Mouse (Mus musculus): ENCODE results near the gene Per1.
"Not testable (repeated sequence)": the region's sequence is repeated elsewhere in the genome, so short reads cannot be mapped to it uniquely, and the experiment has no call there.

Per1 gene

GRCm38 (mm10) chr11:69080855-69081222 is 14.2 kb upstream of the Per1 start:
- DNase-seq (ENCODE audit: low read depth, low spot score) = no peak

GRCm38 (mm10) chr11:69081613-69082012 is 13.4 kb upstream of the Per1 start:
- DNase-seq (ENCODE audit: low read depth, low spot score) = no peak

GRCm38 (mm10) chr11:69085608-69086007 is 9.4 kb upstream of the Per1 start:
- no peak for DNase-seq (ENCODE audit: low read depth, low spot score)

- no peak for DNase-seq (ENCODE audit: low read depth, low spot score)
Observed at GRCm38 (mm10) chr11:69086390-69086789, 8.6 kb upstream of the Per1 start.

GRCm38 (mm10) chr11:69087082-69087481 is 7.9 kb upstream of the Per1 start:
- no peak for DNase-seq (ENCODE audit: low read depth, low spot score)

GRCm38 (mm10) chr11:69087597-69087996 is 7.4 kb upstream of the Per1 start:
- DNase-seq (ENCODE audit: low read depth, low spot score) = no peak

GRCm38 (mm10) chr11:69088103-69088855 is 6.7 kb upstream of the Per1 start, which contains the start of gene Vamp2:
Vamp2 (plus strand) TSS chr11:69088490.
- DNase-seq (ENCODE audit: low read depth, low spot score) = peak; percentile 79

GRCm38 (mm10) chr11:69088856-69089615 is 6.0 kb upstream of the Per1 start:
- peak; percentile 63 for DNase-seq (ENCODE audit: low read depth, low spot score)

- DNase-seq (ENCODE audit: low read depth, low spot score) = no peak
Observed at GRCm38 (mm10) chr11:69089616-69090290, 5.3 kb upstream of the Per1 start.

- no peak for DNase-seq (ENCODE audit: low read depth, low spot score)
Observed at GRCm38 (mm10) chr11:69090367-69090766, 4.7 kb upstream of the Per1 start.

- DNase-seq (ENCODE audit: low read depth, low spot score) = no peak
Observed at GRCm38 (mm10) chr11:69091566-69092385, 3.2 kb upstream of the Per1 start.

GRCm38 (mm10) chr11:69092386-69092751 is 2.6 kb upstream of the Per1 start:
- DNase-seq (ENCODE audit: low read depth, low spot score) = peak; percentile 77

- DNase-seq (ENCODE audit: low read depth, low spot score) = no peak
Observed at GRCm38 (mm10) chr11:69092871-69093270, 2.1 kb upstream of the Per1 start.

- DNase-seq (ENCODE audit: low read depth, low spot score) = not testable (repeated sequence)
Observed at GRCm38 (mm10) chr11:69093856-69094255, 1.2 kb upstream of the Per1 start.

- peak; percentile 44 for DNase-seq (ENCODE audit: low read depth, low spot score)
Observed at GRCm38 (mm10) chr11:69095511-69096231, 654 bp downstream of the Per1 start.

GRCm38 (mm10) chr11:69096360-69096986 is 1.5 kb downstream of the Per1 start:
- DNase-seq (ENCODE audit: low read depth, low spot score) = no peak

GRCm38 (mm10) chr11:69096987-69097900 is 2.2 kb downstream of the Per1 start:
- peak; percentile 91 for DNase-seq (ENCODE audit: low read depth, low spot score)

- no peak for DNase-seq (ENCODE audit: low read depth, low spot score)
Observed at GRCm38 (mm10) chr11:69098039-69098761, 3.2 kb downstream of the Per1 start.

GRCm38 (mm10) chr11:69098762-69099091 is 3.7 kb downstream of the Per1 start:
- peak; percentile 91 for DNase-seq (ENCODE audit: low read depth, low spot score)
